Mouse (Mus musculus): Measurements from ENCODE around the gene Ucp2. TPM values are rescaled to one million over a fixed set of nuclear protein-coding genes. Genes with fewer than 3 reads are reported as not detected.

The Ucp2 gene
- total RNA-seq, 1 experiment, result 46.9 TPM

DNA sequence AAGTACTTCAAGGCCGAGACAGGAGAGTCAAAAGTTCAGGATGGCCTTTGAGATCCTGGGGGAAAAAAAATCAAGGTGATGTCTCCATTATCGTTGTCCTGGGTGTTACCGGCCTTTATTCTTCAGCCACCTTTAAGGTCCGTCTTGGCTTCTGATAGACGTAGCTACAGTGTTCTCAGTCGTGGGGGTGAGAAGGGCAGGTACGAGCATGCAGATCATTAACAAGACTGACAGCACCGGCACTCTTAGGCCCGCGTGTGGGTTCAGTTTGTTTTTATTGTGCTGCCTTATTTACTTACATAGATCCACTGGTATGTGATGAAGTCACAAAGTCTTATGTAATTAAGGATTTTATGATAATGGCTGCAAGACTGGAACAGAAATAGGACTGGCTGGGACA, 29.4 kb upstream of the Ucp2 start:
- DNase-seq (ENCODE audit: low read depth, low spot score), result no peak
- TF ChIP-seq MAFK (IDR thresholded peaks at IDR 0.05; ENCODE audit: insufficient read depth, low read depth, low read length) (no peak), ZNF384 (IDR thresholded peaks at IDR 0.05; ENCODE audit: low read depth, low read length) (no peak), HCFC1 (IDR thresholded peaks at IDR 0.05; ENCODE audit: borderline replicate concordance, insufficient read depth, low read length) (no peak), ZC3H11A (IDR thresholded peaks at IDR 0.05; ENCODE audit: borderline replicate concordance, low read depth, low read length) (no peak), CHD2 (IDR thresholded peaks at IDR 0.05; ENCODE audit: low read depth, low read length) (no peak)
- H3K4me3 ChIP-seq (ENCODE audit: insufficient read depth in 1 of 2, low read depth in 1 of 2, low read length in 2 of 2, poor library complexity in 1 of 2, severe bottlenecking in 1 of 2), result no peak overlapping the region
- H3K4me1 ChIP-seq (ENCODE audit: control insufficient read depth in 2 of 2, insufficient read depth in 2 of 2, low read length in 2 of 2, poor library complexity in 1 of 2), result no peaks in the 10 kb centered on the region
- no peaks in the 10 kb centered on the region for H3K9me3 ChIP-seq (ENCODE audit: control insufficient read depth, insufficient read depth, low read depth, low read length)
- H3K27ac ChIP-seq (ENCODE audit: insufficient read depth, low read depth, low read length, poor library complexity, severe bottlenecking), result no peak overlapping the region
- H3K9ac ChIP-seq (ENCODE audit: insufficient read depth, low read depth, low read length, poor library complexity, severe bottlenecking), result no peak overlapping the region
- peaks cover 4% of the 10 kb centered on the region; the same call in 1 of the 2 replicates for H3K36me3 ChIP-seq (ENCODE audit: control insufficient read depth, insufficient read depth, low read length, poor library complexity, severe bottlenecking)
- in situ Hi-C loops (cut with MboI; ENCODE audit: low sequenced_read_pairs in 2 of 2, unreplicated experiment in 2 of 2), result no loop called here

DNA sequence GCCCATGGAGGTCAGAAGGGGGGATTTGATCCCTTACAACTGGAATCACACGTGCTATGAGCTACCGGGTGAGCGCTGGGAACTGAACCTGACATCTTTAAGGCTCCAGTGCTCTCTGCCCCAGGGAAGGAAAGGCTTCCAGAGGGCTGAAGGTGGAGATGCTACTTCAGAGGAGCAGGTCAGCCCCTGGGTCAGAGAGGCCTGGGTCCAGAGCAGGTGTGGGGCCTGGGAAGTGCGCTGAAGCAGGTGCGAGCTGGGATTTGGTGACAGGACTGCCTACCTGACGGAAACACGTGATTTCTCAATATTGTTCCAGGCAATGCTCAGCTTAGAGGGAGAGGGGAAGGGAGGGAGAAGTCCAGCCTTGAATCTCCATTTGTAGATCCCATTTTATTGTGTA, 28.9 kb upstream of the Ucp2 start:
- no peak for DNase-seq (ENCODE audit: low read depth, low spot score)

DNA sequence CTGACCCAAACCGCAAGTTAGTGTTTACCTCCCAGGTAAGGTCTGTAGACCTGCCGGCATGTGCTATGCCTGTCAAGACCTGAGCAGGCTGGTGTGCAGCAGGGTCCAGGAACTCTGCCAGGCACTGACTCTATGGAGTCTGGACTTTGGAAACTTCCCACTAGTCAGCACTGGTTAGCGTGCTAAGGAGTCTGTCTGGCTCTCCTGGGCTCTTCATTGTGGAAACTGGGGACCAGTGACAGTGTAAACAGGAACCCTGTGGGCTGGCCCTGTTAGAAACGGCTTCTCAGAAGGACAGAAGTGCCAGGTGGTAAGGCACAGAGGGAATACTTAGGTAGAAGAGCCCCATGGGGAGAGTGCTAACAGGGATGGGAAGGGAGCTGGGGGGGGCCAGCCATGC, 27.9 kb upstream of the Ucp2 start:
- H3K27ac ChIP-seq (ENCODE audit: insufficient read depth, low read depth, low read length, poor library complexity, severe bottlenecking), result no peak overlapping the region
- peaks cover 6% of the 10 kb centered on the region; the same call in 1 of the 2 replicates for H3K36me3 ChIP-seq (ENCODE audit: control insufficient read depth, insufficient read depth, low read length, poor library complexity, severe bottlenecking)
- no peaks in the 10 kb centered on the region for H3K4me1 ChIP-seq (ENCODE audit: control insufficient read depth in 2 of 2, insufficient read depth in 2 of 2, low read length in 2 of 2, poor library complexity in 1 of 2)
- H3K4me3 ChIP-seq (ENCODE audit: insufficient read depth in 1 of 2, low read depth in 1 of 2, low read length in 2 of 2, poor library complexity in 1 of 2, severe bottlenecking in 1 of 2), result no peak overlapping the region
- H3K9me3 ChIP-seq (ENCODE audit: control insufficient read depth, insufficient read depth, low read depth, low read length), result no peaks in the 10 kb centered on the region
- H3K9ac ChIP-seq (ENCODE audit: insufficient read depth, low read depth, low read length, poor library complexity, severe bottlenecking), result no peak overlapping the region
- no peak for TF ChIP-seq MAFK (IDR thresholded peaks at IDR 0.05; ENCODE audit: insufficient read depth, low read depth, low read length)
- no peak for TF ChIP-seq ZNF384 (IDR thresholded peaks at IDR 0.05; ENCODE audit: low read depth, low read length)
- TF ChIP-seq ZC3H11A (IDR thresholded peaks at IDR 0.05; ENCODE audit: borderline replicate concordance, low read depth, low read length), result no peak
- TF ChIP-seq HCFC1 (IDR thresholded peaks at IDR 0.05; ENCODE audit: borderline replicate concordance, insufficient read depth, low read length), result no peak
- no peak for TF ChIP-seq CHD2 (IDR thresholded peaks at IDR 0.05; ENCODE audit: low read depth, low read length)
- in situ Hi-C loops (cut with MboI; ENCODE audit: low sequenced_read_pairs in 2 of 2, unreplicated experiment in 2 of 2), result no loop called here
- DNase-seq (ENCODE audit: low read depth, low spot score), result no peak

More for the DNA sequence above, 28.9 kb upstream of the Ucp2 start:
- Histone ChIP-seq H3K4me1 (ENCODE audit: control insufficient read depth in 2 of 2, insufficient read depth in 2 of 2, low read length in 2 of 2, poor library complexity in 1 of 2) (no peaks in the 10 kb centered on the region), H3K4me3 (ENCODE audit: insufficient read depth in 1 of 2, low read depth in 1 of 2, low read length in 2 of 2, poor library complexity in 1 of 2, severe bottlenecking in 1 of 2) (no peak overlapping the region), H3K36me3 (ENCODE audit: control insufficient read depth, insufficient read depth, low read length, poor library complexity, severe bottlenecking) (peaks cover 4% of the 10 kb centered on the region; the same call in 1 of the 2 replicates), H3K9ac (ENCODE audit: insufficient read depth, low read depth, low read length, poor library complexity, severe bottlenecking) (no peak overlapping the region), H3K27ac (ENCODE audit: insufficient read depth, low read depth, low read length, poor library complexity, severe bottlenecking) (no peak overlapping the region), H3K9me3 (ENCODE audit: control insufficient read depth, insufficient read depth, low read depth, low read length) (no peaks in the 10 kb centered on the region)
- TF ChIP-seq ZNF384 (IDR thresholded peaks at IDR 0.05; ENCODE audit: low read depth, low read length) (no peak), HCFC1 (IDR thresholded peaks at IDR 0.05; ENCODE audit: borderline replicate concordance, insufficient read depth, low read length) (no peak), MAFK (IDR thresholded peaks at IDR 0.05; ENCODE audit: insufficient read depth, low read depth, low read length) (no peak), CHD2 (IDR thresholded peaks at IDR 0.05; ENCODE audit: low read depth, low read length) (no peak), ZC3H11A (IDR thresholded peaks at IDR 0.05; ENCODE audit: borderline replicate concordance, low read depth, low read length) (no peak)
- in situ Hi-C loops (cut with MboI; ENCODE audit: low sequenced_read_pairs in 2 of 2, unreplicated experiment in 2 of 2), result no loop called here

DNA sequence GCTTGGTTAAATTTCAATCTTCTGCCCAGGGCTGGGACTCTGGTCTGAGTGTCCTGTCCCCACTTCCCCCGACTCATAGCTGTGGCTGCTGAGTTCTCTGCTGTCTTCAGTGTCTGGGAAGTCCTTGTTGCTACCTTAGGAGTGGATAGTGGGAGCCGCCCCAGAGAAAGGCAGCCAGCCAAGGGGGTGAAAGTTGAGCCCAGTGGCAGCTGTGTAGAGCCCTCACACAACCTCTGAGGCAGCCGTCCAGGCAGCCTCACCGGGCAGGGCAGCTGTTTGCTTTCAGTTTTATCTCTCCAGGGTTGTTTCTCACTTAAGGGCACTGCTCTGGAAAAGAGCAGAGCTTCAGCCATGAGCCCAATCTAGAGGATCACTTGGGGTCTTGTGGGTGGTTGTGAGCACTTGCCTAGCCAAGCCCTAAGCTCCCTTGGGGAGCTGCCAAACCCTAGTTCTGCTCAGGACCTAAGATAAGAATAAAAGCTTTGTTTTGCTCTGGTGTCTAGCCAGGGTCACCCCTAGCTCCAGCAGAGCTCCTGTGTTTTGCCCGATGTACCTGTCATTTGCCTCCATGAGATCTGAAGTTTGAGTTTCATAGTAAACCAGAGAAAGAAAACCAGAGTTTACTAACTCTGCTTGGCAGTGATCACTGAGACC, 27.4 kb upstream of the Ucp2 start:
- Histone ChIP-seq H3K9me3 (ENCODE audit: control insufficient read depth, insufficient read depth, low read depth, low read length) (no peaks in the 10 kb centered on the region), H3K36me3 (ENCODE audit: control insufficient read depth, insufficient read depth, low read length, poor library complexity, severe bottlenecking) (peaks cover 6% of the 10 kb centered on the region; the same call in 1 of the 2 replicates), H3K9ac (ENCODE audit: insufficient read depth, low read depth, low read length, poor library complexity, severe bottlenecking) (no peak overlapping the region), H3K4me3 (ENCODE audit: insufficient read depth in 1 of 2, low read depth in 1 of 2, low read length in 2 of 2, poor library complexity in 1 of 2, severe bottlenecking in 1 of 2) (no peak overlapping the region), H3K27ac (ENCODE audit: insufficient read depth, low read depth, low read length, poor library complexity, severe bottlenecking) (no peak overlapping the region), H3K4me1 (ENCODE audit: control insufficient read depth in 2 of 2, insufficient read depth in 2 of 2, low read length in 2 of 2, poor library complexity in 1 of 2) (no peaks in the 10 kb centered on the region)
- in situ Hi-C loops (cut with MboI; ENCODE audit: low sequenced_read_pairs in 2 of 2, unreplicated experiment in 2 of 2), result no loop called here
- DNase-seq (ENCODE audit: low read depth, low spot score), result no peak
- TF ChIP-seq CHD2 (IDR thresholded peaks at IDR 0.05; ENCODE audit: low read depth, low read length) (no peak), ZC3H11A (IDR thresholded peaks at IDR 0.05; ENCODE audit: borderline replicate concordance, low read depth, low read length) (no peak), HCFC1 (IDR thresholded peaks at IDR 0.05; ENCODE audit: borderline replicate concordance, insufficient read depth, low read length) (no peak), MAFK (IDR thresholded peaks at IDR 0.05; ENCODE audit: insufficient read depth, low read depth, low read length) (no peak), ZNF384 (IDR thresholded peaks at IDR 0.05; ENCODE audit: low read depth, low read length) (no peak)

Data from ES-E14 (cell line).